Mouse (Mus musculus) hindbrain, embryonic 14.5 days (tissue): Measurements from ENCODE around the gene Gm3752. TPM values are rescaled to one million over a fixed set of nuclear protein-coding genes. Genes with fewer than 3 reads are reported as not detected.
"Not testable (repeated sequence)": the region's sequence is repeated elsewhere in the genome, so short reads cannot be mapped to it uniquely, and the experiment has no call there.

Experiments used
- ATAC-seq: fragments of 200-750 bp; cut with Nextera tagmentation; 2 replicates; pipeline ENCODE4 v1.8.0; 2017; ENCODE audit warnings: moderate number of reproducible peaks, mild to moderate bottlenecking, moderate TSS enrichment, moderate library complexity; ENCODE audit not compliant: low FRiP score
- DNase-seq: peaks from one replicate; pipeline ENCODE4 v3.0.0-alpha.2; 2015; ENCODE audit warnings: low spot score
- H3K27ac ChIP-seq: fragments of 300-500 bp; sonication (generic); 2 replicates; pipeline ENCODE4 v1.5.1; 2014; ENCODE audit warnings: mild to moderate bottlenecking, moderate library complexity
- H3K27me3 ChIP-seq: fragments of 300-500 bp; sonication (generic); 2 replicates; pipeline ENCODE4 v1.6.1; 2014; ENCODE audit warnings: mild to moderate bottlenecking, low read length, mixed read lengths; ENCODE audit not compliant: control insufficient read depth, insufficient read depth
- H3K36me3 ChIP-seq: fragments of 300-500 bp; sonication (generic); replicated peaks from 2 replicates; pipeline ENCODE4 v1.6.1; 2014; ENCODE audit not compliant: control insufficient read depth, insufficient read depth
- H3K4me1 ChIP-seq: fragments of 300-500 bp; sonication (generic); replicated peaks from 2 replicates; pipeline ENCODE4 v1.6.1; 2014; ENCODE audit warnings: antibody characterized with exemption, low read length, mixed read lengths; ENCODE audit not compliant: control insufficient read depth, insufficient read depth
- H3K4me2 ChIP-seq: fragments of 300-500 bp; sonication (generic); replicated peaks from 2 replicates; pipeline ENCODE4 v1.6.1; 2014; ENCODE audit warnings: mild to moderate bottlenecking, moderate library complexity
- H3K4me3 ChIP-seq: fragments of 300-500 bp; sonication (generic); replicated peaks from 2 replicates; pipeline ENCODE4 v1.5.1; 2014; ENCODE audit warnings: mild to moderate bottlenecking, low read length
- H3K9ac ChIP-seq: fragments of 300-500 bp; sonication (generic); 2 replicates; pipeline ENCODE4 v1.6.1; 2014
- H3K9me3 ChIP-seq: fragments of 300-500 bp; sonication (generic); 2 replicates; pipeline ENCODE4 v1.6.1; 2016; ENCODE audit warnings: low read length; ENCODE audit not compliant: control insufficient read depth
- WGBS: fragments of 180-500 bp; shearing (Covaris S2); extraction: QIAGEN DNeasy Blood & Tissue Kit; methylation state at CpG from one replicate; pipeline ENCODE4 v1.1.7; 2014; 5-methylcytosine and 5-hydroxymethylcytosine counted together
- polyA plus RNA-seq: library from polyadenylated mRNA; unstranded; fragments of >200 nt; fragmentation: Nextera tagmentation; extraction: Ambion mirVana; gene quantifications from 2 replicates; pipeline ENCODE4 v1.2.1, GENCODE M21; 2014

Gene Gm3752
- polyA plus RNA-seq, result 14.4 and 19.1 TPM in 2 replicates

GRCm38 (mm10) chr14:7483662-7484061 is at the start of gene Gm3752:
TSS of gene Gm3752 (minus strand) at chr14:7483762.
- ATAC-seq, DNase-seq, H3K27ac ChIP-seq, H3K4me3 ChIP-seq, H3K9ac ChIP-seq, H3K27me3 ChIP-seq, H3K36me3 ChIP-seq, H3K9me3 ChIP-seq, H3K4me2 ChIP-seq, H3K4me1 ChIP-seq: not testable (repeated sequence)
- 73% methylated on average over 1 of the region's 3 CpGs for WGBS

- not testable (repeated sequence) for ATAC-seq, H3K4me1 ChIP-seq, H3K36me3 ChIP-seq, H3K27me3 ChIP-seq, H3K9me3 ChIP-seq, H3K27ac ChIP-seq
- H3K9ac ChIP-seq, result peak overlapping the region; percentile 50
- DNase-seq, result peak; percentile 21
- under 1% methylated on average over 13 of the region's 18 CpGs for WGBS
- H3K4me2 ChIP-seq, result peak overlapping the region; percentile 55
- H3K4me3 ChIP-seq, result peak overlapping the region; percentile 34
These were observed 5.2 kb upstream of the Gm3752 start for GRCm38 (mm10) chr14:7488731-7489130.

- H3K36me3 ChIP-seq, H3K4me2 ChIP-seq, H3K27me3 ChIP-seq, ATAC-seq, H3K27ac ChIP-seq, H3K9me3 ChIP-seq, H3K4me1 ChIP-seq, DNase-seq, H3K4me3 ChIP-seq, H3K9ac ChIP-seq: not testable (repeated sequence)
- WGBS, result no CpG with 5 or more reads among the region's 2 CpGs
These were observed 32.7 kb downstream of the Gm3752 start, which contains the start of gene Gm3755 for GRCm38 (mm10) chr14:7450817-7451216. TSS of gene Gm3755 (minus strand) at chr14:7450917.

- not testable (repeated sequence) for H3K27ac ChIP-seq, H3K9ac ChIP-seq, H3K36me3 ChIP-seq, ATAC-seq, H3K4me1 ChIP-seq, H3K4me2 ChIP-seq, DNase-seq, H3K4me3 ChIP-seq, H3K9me3 ChIP-seq, H3K27me3 ChIP-seq
- WGBS, result 81% methylated on average over 2 of the region's 2 CpGs
These were observed 61.1 kb downstream of the Gm3752 start for GRCm38 (mm10) chr14:7422496-7422895.

Other genes with a start within 250 kb of the Gm3752 start
- gene Gm3727, start 219.0 kb downstream of the Gm3752 start, polyA plus RNA-seq, result not detected in 2 replicates
- gene Gm3739, start 168.7 kb downstream of the Gm3752 start, polyA plus RNA-seq, result 6.8 TPM in 2 replicates
- gene Gm5797, start 151.4 kb downstream of the Gm3752 start, polyA plus RNA-seq, result not detected in 2 replicates
- gene Gm8374, start 118.6 kb downstream of the Gm3752 start, polyA plus RNA-seq, result not detected in 2 replicates
- not detected in 2 replicates for gene Gm3755, start 32.8 kb downstream of the Gm3752 start, polyA plus RNA-seq
- gene Gm3558, start 84.8 kb upstream of the Gm3752 start, polyA plus RNA-seq, result 6.8 and 7.8 TPM in 2 replicates
- gene Gm10338, start 111.8 kb upstream of the Gm3752 start, polyA plus RNA-seq, result not detected in 2 replicates
- not detected in 2 replicates for gene Gm10128, start 160.2 kb upstream of the Gm3752 start, polyA plus RNA-seq